14 mouse cellular contexts compared by ENCODE assay signal in genomic region chr19:10046346-10046745, GRCm38 (mm10). TPM values are rescaled to one million over a fixed set of nuclear protein-coding genes. Genes with fewer than 3 reads are reported as not detected.
DNase-seq lines count a peak whose midpoint lies in the region; ATAC-seq and TF ChIP-seq lines count a peak whose summit lies in the region.
"Had no signal": no experiment of that assay in that cellular context is flagged by ENCODE, and none has a peak within 500 bp of the region (broad histone marks: within the 10 kb centered on the region; RNA-seq: fewer than 3 reads in every experiment).

No protein-coding gene starts in this region.

- WGBS in heart, embryonic 10.5 days: 53% methylated on average over 4 of the region's 4 CpGs
- WGBS in lung, embryonic 16.5 days: 50% methylated on average over 4 of the region's 4 CpGs
- WGBS in heart, postnatal 0 days: 17% methylated on average over 4 of the region's 4 CpGs
- WGBS in stomach, postnatal 0 days: 61% methylated on average over 4 of the region's 4 CpGs
- 73% methylated on average over 4 of the region's 4 CpGs for WGBS in hindbrain, embryonic 12.5 days

- 0 out of 2 replicates have a peak, but pooled peaks cover 3% of the 10 kb centered on the region for H3K36me3 ChIP-seq in heart, embryonic 10.5 days
- no peaks in the 10 kb centered on the region for H3K36me3 ChIP-seq in lung, embryonic 16.5 days (ENCODE audit: control insufficient read depth, insufficient read depth, low read length)
- no peaks in the 10 kb centered on the region for H3K36me3 ChIP-seq in heart, postnatal 0 days (replicated peaks; ENCODE audit: control insufficient read depth, insufficient read depth, low read length)
- H3K36me3 ChIP-seq in stomach, postnatal 0 days (ENCODE audit: control insufficient read depth, insufficient read depth, low read length): no peaks in the 10 kb centered on the region
- no peaks in the 10 kb centered on the region for H3K36me3 ChIP-seq in hindbrain, embryonic 12.5 days
- H3K36me3 ChIP-seq: embryonic facial prominence, embryonic 12.5 days; forebrain, embryonic 12.5 days; hindbrain, embryonic 13.5 days; limb, embryonic 12.5 days had no signal

- H3K4me3 ChIP-seq in heart, embryonic 10.5 days: no peak overlapping the region
- H3K4me3 ChIP-seq in lung, embryonic 16.5 days (ENCODE audit: low read length): no peak overlapping the region
- no peak overlapping the region for H3K4me3 ChIP-seq in heart, postnatal 0 days (ENCODE audit: low read depth, low read length)
- H3K4me3 ChIP-seq in stomach, postnatal 0 days (ENCODE audit: low read depth, low read length): no peak overlapping the region
- no peak overlapping the region for H3K4me3 ChIP-seq in hindbrain, embryonic 12.5 days
- H3K4me3 ChIP-seq: embryonic facial prominence, embryonic 12.5 days; forebrain, embryonic 12.5 days; hindbrain, embryonic 13.5 days; limb, embryonic 12.5 days had no signal

- 0 out of 2 replicates have a peak overlapping the region, but pooled peaks have one; percentile 1 for H3K27ac ChIP-seq in heart, embryonic 10.5 days
- 0 out of 2 replicates have a peak overlapping the region, but pooled peaks have one; percentile 15 for H3K27ac ChIP-seq in lung, embryonic 16.5 days (ENCODE audit: low read length)
- peak overlapping the region; percentile 67 for H3K27ac ChIP-seq in heart, postnatal 0 days (ENCODE audit: low read depth)
- H3K27ac ChIP-seq in stomach, postnatal 0 days (replicated peaks): no peak overlapping the region
- no peak overlapping the region for H3K27ac ChIP-seq in hindbrain, embryonic 12.5 days
- H3K27ac ChIP-seq: embryonic facial prominence, embryonic 12.5 days; forebrain, embryonic 12.5 days; hindbrain, embryonic 13.5 days; limb, embryonic 12.5 days had no signal

- TF ChIP-seq EP300 in heart, postnatal 0 days (IDR thresholded peaks at IDR 0.05; ENCODE audit: low read depth): no peak
- no peak for TF ChIP-seq EP300 in stomach, postnatal 0 days (optimal IDR thresholded peaks at IDR 0.05)

- TF ChIP-seq CTCF in heart, postnatal 0 days (IDR thresholded peaks at IDR 0.05; ENCODE audit: low read depth): no peak
- no peak for TF ChIP-seq CTCF in stomach, postnatal 0 days (IDR thresholded peaks at IDR 0.05; ENCODE audit: low read depth)

- peaks cover 57% of the 10 kb centered on the region for H3K4me1 ChIP-seq in heart, embryonic 10.5 days
- peaks cover 56% of the 10 kb centered on the region for H3K4me1 ChIP-seq in lung, embryonic 16.5 days (replicated peaks; ENCODE audit: control insufficient read depth, insufficient read depth, low read length)
- peaks cover 55% of the 10 kb centered on the region for H3K4me1 ChIP-seq in heart, postnatal 0 days (ENCODE audit: control insufficient read depth, insufficient read depth)
- H3K4me1 ChIP-seq in stomach, postnatal 0 days (replicated peaks; ENCODE audit: control insufficient read depth, insufficient read depth): peaks cover 5% of the 10 kb centered on the region
- H3K4me1 ChIP-seq in hindbrain, embryonic 12.5 days: peaks cover 13% of the 10 kb centered on the region

- peak overlapping the region; percentile 2; the same call in 1 of the 2 replicates for H3K4me2 ChIP-seq in lung, embryonic 16.5 days (ENCODE audit: low read depth, low read length)
- peak overlapping the region; percentile 17; the same call in 1 of the 2 replicates for H3K4me2 ChIP-seq in heart, postnatal 0 days (ENCODE audit: low read depth, low read length)
- H3K4me2 ChIP-seq in stomach, postnatal 0 days (replicated peaks; ENCODE audit: low read depth): no peak overlapping the region
- no peak overlapping the region for H3K4me2 ChIP-seq in hindbrain, embryonic 12.5 days (replicated peaks)
- H3K4me2 ChIP-seq: embryonic facial prominence, embryonic 12.5 days; forebrain, embryonic 12.5 days; hindbrain, embryonic 13.5 days; limb, embryonic 12.5 days had no signal

- no peaks in the 10 kb centered on the region for H3K27me3 ChIP-seq in heart, embryonic 10.5 days (ENCODE audit: insufficient read depth, poor library complexity, severe bottlenecking)
- no peaks in the 10 kb centered on the region for H3K27me3 ChIP-seq in lung, embryonic 16.5 days (ENCODE audit: control insufficient read depth, insufficient read depth, low read depth, low read length)
- no peaks in the 10 kb centered on the region for H3K27me3 ChIP-seq in heart, postnatal 0 days (ENCODE audit: control insufficient read depth, insufficient read depth, low read length)
- no peaks in the 10 kb centered on the region for H3K27me3 ChIP-seq in stomach, postnatal 0 days (ENCODE audit: control insufficient read depth, insufficient read depth, low read length)
- H3K27me3 ChIP-seq in hindbrain, embryonic 12.5 days: peaks cover 8% of the 10 kb centered on the region
- H3K27me3 ChIP-seq: embryonic facial prominence, embryonic 12.5 days had no signal

- intact Hi-C loops in heart, postnatal 25 days (cut with DNase I): no loop called here

- H3K9me3 ChIP-seq in heart, embryonic 10.5 days: no peaks in the 10 kb centered on the region
- no peaks in the 10 kb centered on the region for H3K9me3 ChIP-seq in lung, embryonic 16.5 days (ENCODE audit: control insufficient read depth, low read length)
- H3K9me3 ChIP-seq in heart, postnatal 0 days (replicated peaks; ENCODE audit: control insufficient read depth, low read length): no peaks in the 10 kb centered on the region
- H3K9me3 ChIP-seq in stomach, postnatal 0 days (ENCODE audit: control insufficient read depth, low read length): no peaks in the 10 kb centered on the region
- H3K9me3 ChIP-seq in hindbrain, embryonic 12.5 days (replicated peaks): no peaks in the 10 kb centered on the region
- H3K9me3 ChIP-seq: embryonic facial prominence, embryonic 12.5 days; forebrain, embryonic 12.5 days; hindbrain, embryonic 13.5 days; limb, embryonic 12.5 days had no signal

- DNase-seq in heart, embryonic 10.5 days (ENCODE audit: low spot score): no peak
- no peak for DNase-seq in heart, postnatal 25 days (ENCODE audit: low spot score)
- no peak for DNase-seq in lung, adult 18-20 months
- peak; percentile 65 for DNase-seq in heart, postnatal 0 days (ENCODE audit: low spot score)
- DNase-seq in stomach, postnatal 0 days (ENCODE audit: low spot score): no peak
- DNase-seq: cerebellum, adult 9-11 months; gastrocnemius, postnatal 10 days; thymus, adult 2 months had no signal

- H3K9ac ChIP-seq in lung, embryonic 16.5 days (ENCODE audit: low read length): no peak overlapping the region; the same call in 1 of the 2 replicates
- H3K9ac ChIP-seq in heart, postnatal 0 days (replicated peaks; ENCODE audit: low read depth, low read length): no peak overlapping the region
- peak overlapping the region; percentile 18; the same call in 1 of the 2 replicates for H3K9ac ChIP-seq in stomach, postnatal 0 days (ENCODE audit: low read length)
- no peak overlapping the region for H3K9ac ChIP-seq in hindbrain, embryonic 12.5 days
- H3K9ac ChIP-seq: embryonic facial prominence, embryonic 12.5 days; forebrain, embryonic 12.5 days; hindbrain, embryonic 13.5 days; limb, embryonic 12.5 days had no signal

- no peak for ATAC-seq in lung, embryonic 16.5 days (ENCODE audit: low read depth)
- ATAC-seq in heart, postnatal 0 days (ENCODE audit: insufficient read depth, low read depth): no peak
- ATAC-seq in stomach, postnatal 0 days (ENCODE audit: low FRiP score, low TSS enrichment): no peak
- no peak for ATAC-seq in hindbrain, embryonic 12.5 days (ENCODE audit: low FRiP score)

RNA-seq across cellular contexts. Expression of gene Fads3, which starts 5.0 kb away (rescaled TPM):
- 16.5 and 19.0 TPM in 2 replicates for polyA plus RNA-seq in heart, embryonic 10.5 days (2016; fragmentation: Nextera tagmentation; extraction: Ambion mirVana)
- 10 to 100 TPM; 35.9 to 36.0 TPM for total RNA-seq in heart, postnatal 25 days (2021)
- polyA plus RNA-seq in lung, embryonic 16.5 days (2015; fragmentation: Nextera tagmentation; extraction: Ambion mirVana): 72.0 and 76.0 TPM in 2 replicates
- total RNA-seq in heart, postnatal 0 days (2014; rRNA removed; ENCODE audit: low replicate concordance): 106 and 156 TPM in 2 replicates
- 21.4 and 23.3 TPM in 2 replicates for polyA plus RNA-seq in heart, postnatal 0 days (2015; fragmentation: Nextera tagmentation; extraction: Ambion mirVana)
- polyA plus RNA-seq in stomach, postnatal 0 days (2015; fragmentation: Nextera tagmentation; extraction: Ambion mirVana): 27.5 and 31.2 TPM in 2 replicates
- polyA plus RNA-seq in hindbrain, embryonic 12.5 days (2016; fragmentation: Nextera tagmentation; extraction: Ambion mirVana): 13.1 and 16.6 TPM in 2 replicates

RNA-seq across cellular contexts. Expression of gene Rab3il1, which starts 44.9 kb away (rescaled TPM):
- 51.5 and 57.6 TPM in 2 replicates for polyA plus RNA-seq in heart, embryonic 10.5 days (2016; fragmentation: Nextera tagmentation; extraction: Ambion mirVana)
- 1 to 10 TPM; 8.9 to 9.3 TPM for total RNA-seq in heart, postnatal 25 days (2021)
- 30.3 and 33.0 TPM in 2 replicates for polyA plus RNA-seq in lung, embryonic 16.5 days (2015; fragmentation: Nextera tagmentation; extraction: Ambion mirVana)
- total RNA-seq in heart, postnatal 0 days (2014; rRNA removed; ENCODE audit: low replicate concordance): 16.3 and 27.4 TPM in 2 replicates
- 17.9 and 20.7 TPM in 2 replicates for polyA plus RNA-seq in heart, postnatal 0 days (2015; fragmentation: Nextera tagmentation; extraction: Ambion mirVana)
- 14.7 and 14.8 TPM in 2 replicates for polyA plus RNA-seq in stomach, postnatal 0 days (2015; fragmentation: Nextera tagmentation; extraction: Ambion mirVana)
- 35.4 and 40.0 TPM in 2 replicates for polyA plus RNA-seq in hindbrain, embryonic 12.5 days (2016; fragmentation: Nextera tagmentation; extraction: Ambion mirVana)

RNA-seq across cellular contexts. Expression of gene Best1, which starts 44.9 kb away (rescaled TPM):
- 0.73 and 0.95 TPM in 2 replicates for polyA plus RNA-seq in heart, embryonic 10.5 days (2016; fragmentation: Nextera tagmentation; extraction: Ambion mirVana)
- total RNA-seq in heart, postnatal 25 days (2021): under 1 TPM in 1 of 2 experiments, not detected in 1; 0.10 TPM
- polyA plus RNA-seq in lung, embryonic 16.5 days (2015; fragmentation: Nextera tagmentation; extraction: Ambion mirVana): 1.1 and 1.4 TPM in 2 replicates
- total RNA-seq in heart, postnatal 0 days (2014; rRNA removed; ENCODE audit: low replicate concordance): not detected in 2 replicates
- polyA plus RNA-seq in heart, postnatal 0 days (2015; fragmentation: Nextera tagmentation; extraction: Ambion mirVana): 0.26 and 0.33 TPM in 2 replicates
- polyA plus RNA-seq in stomach, postnatal 0 days (2015; fragmentation: Nextera tagmentation; extraction: Ambion mirVana): 0.36 and 0.58 TPM in 2 replicates
- 0.94 and 1.1 TPM in 2 replicates for polyA plus RNA-seq in hindbrain, embryonic 12.5 days (2016; fragmentation: Nextera tagmentation; extraction: Ambion mirVana)

RNA-seq across cellular contexts. Expression of gene Fads2, which starts 55.2 kb away (rescaled TPM):
- polyA plus RNA-seq in heart, embryonic 10.5 days (2016; fragmentation: Nextera tagmentation; extraction: Ambion mirVana): 72.7 and 87.6 TPM in 2 replicates
- 1 to 10 TPM; 5.2 to 5.4 TPM for total RNA-seq in heart, postnatal 25 days (2021)
- polyA plus RNA-seq in lung, embryonic 16.5 days (2015; fragmentation: Nextera tagmentation; extraction: Ambion mirVana): 67.5 and 74.5 TPM in 2 replicates
- total RNA-seq in heart, postnatal 0 days (2014; rRNA removed; ENCODE audit: low replicate concordance): 15.9 and 22.0 TPM in 2 replicates
- polyA plus RNA-seq in heart, postnatal 0 days (2015; fragmentation: Nextera tagmentation; extraction: Ambion mirVana): 11.4 and 13.1 TPM in 2 replicates
- 34.6 and 35.3 TPM in 2 replicates for polyA plus RNA-seq in stomach, postnatal 0 days (2015; fragmentation: Nextera tagmentation; extraction: Ambion mirVana)
- polyA plus RNA-seq in hindbrain, embryonic 12.5 days (2016; fragmentation: Nextera tagmentation; extraction: Ambion mirVana): 173 and 177 TPM in 2 replicates

Comparison
In these comparisons a context has a peak if more than half of its experiments do, and no peak if none do; other contexts are left out.
1. H3K27ac ChIP-seq: peak in heart, embryonic 10.5 days (single experiment), lung, embryonic 16.5 days (single experiment) and heart, postnatal 0 days (single experiment); none in stomach, postnatal 0 days (single experiment) and hindbrain, embryonic 12.5 days (single experiment).
2. H3K4me2 ChIP-seq: peak in lung, embryonic 16.5 days (single experiment) and heart, postnatal 0 days (single experiment); none in stomach, postnatal 0 days (single experiment) and hindbrain, embryonic 12.5 days (single experiment).